Mouse (Mus musculus) liver, embryonic 14.5 days (tissue): ENCODE results near the gene Surf2.

Experiments
- CTCF ChIP-seq: IDR thresholded peaks from 2 replicates; pipeline ENCODE4 v1.5.1; 2016; ENCODE audit warnings: antibody characterized with exemption, low read depth, control low read depth
- EP300 ChIP-seq: IDR thresholded peaks from 2 replicates; pipeline ENCODE4 v1.6.1; 2016; ENCODE audit warnings: antibody characterized with exemption, low read depth

- TF ChIP-seq CTCF (no peak; the same call in 1 of the 2 replicates), EP300 (no peak)
These were observed 5.0 kb upstream of the Surf2 start for GRCm38 (mm10) chr2:26910994-26911765.
